Mouse (Mus musculus): Measurements from ENCODE around the gene Hist1h4d. TPM values are rescaled to one million over a fixed set of nuclear protein-coding genes. Genes with fewer than 3 reads are reported as not detected.
"Not testable (repeated sequence)": the region's sequence is repeated elsewhere in the genome, so short reads cannot be mapped to it uniquely, and the experiment has no call there.

Gene Hist1h4d
- polyA plus RNA-seq, 1 experiment from 2014 or later: 132 TPM

GRCm38 (mm10) chr13:23555839-23556416 lies 25.5 kb upstream of the Hist1h4d start:
- peak overlapping the region; percentile 59 for H3K4me3 ChIP-seq (ENCODE audit: low read depth, low read length)
- H3K4me2 ChIP-seq (ENCODE audit: low read depth, low read length, severe bottlenecking): peak overlapping the region; percentile 90
- peak overlapping the region; percentile 100 for H3K27ac ChIP-seq (ENCODE audit: low read depth, low read length)
- H3K4me1 ChIP-seq (replicated peaks; ENCODE audit: control insufficient read depth, insufficient read depth, low read length): peaks cover 2% of the 10 kb centered on the region; the same call in 1 of the 2 replicates
- no peaks in the 10 kb centered on the region for H3K36me3 ChIP-seq (ENCODE audit: control insufficient read depth, insufficient read depth, low read length)
- H3K9me3 ChIP-seq (ENCODE audit: control insufficient read depth, low read length): no peaks in the 10 kb centered on the region
- DNase-seq (ENCODE audit: low spot score): peak; percentile 82
- peak; percentile 68 for ATAC-seq (replicated peaks; ENCODE audit: low FRiP score)
- peak overlapping the region; percentile 94 for H3K9ac ChIP-seq (ENCODE audit: low read length)
- WGBS: under 1% methylated on average over 18 of the region's 18 CpGs
- H3K27me3 ChIP-seq (ENCODE audit: control insufficient read depth, insufficient read depth, low read length): no peaks in the 10 kb centered on the region

GRCm38 (mm10) chr13:23556906-23557305 lies 24.5 kb upstream of the Hist1h4d start:
- DNase-seq (ENCODE audit: low spot score) (no peak), ATAC-seq (replicated peaks; ENCODE audit: low FRiP score) (no peak)
- no peaks in the 10 kb centered on the region for H3K9me3 ChIP-seq (ENCODE audit: control insufficient read depth, low read length)
- H3K27me3 ChIP-seq (ENCODE audit: control insufficient read depth, insufficient read depth, low read length): no peaks in the 10 kb centered on the region
- H3K9ac ChIP-seq (ENCODE audit: low read length): peak overlapping the region; percentile 29; the same call in 1 of the 2 replicates
- WGBS: 69% methylated on average over 3 of the region's 3 CpGs
- H3K4me2 ChIP-seq (ENCODE audit: low read depth, low read length, severe bottlenecking): no peak overlapping the region
- H3K4me3 ChIP-seq (ENCODE audit: low read depth, low read length): no peak overlapping the region
- no peaks in the 10 kb centered on the region for H3K36me3 ChIP-seq (ENCODE audit: control insufficient read depth, insufficient read depth, low read length)
- H3K27ac ChIP-seq (ENCODE audit: low read depth, low read length): peak overlapping the region; percentile 33
- peaks cover 2% of the 10 kb centered on the region; the same call in 1 of the 2 replicates for H3K4me1 ChIP-seq (replicated peaks; ENCODE audit: control insufficient read depth, insufficient read depth, low read length)

GRCm38 (mm10) chr13:23560699-23561098 lies 20.7 kb upstream of the Hist1h4d start:
- peak overlapping the region; percentile 41 for H3K27ac ChIP-seq (ENCODE audit: low read depth, low read length)
- ATAC-seq (replicated peaks; ENCODE audit: low FRiP score); H3K27me3 ChIP-seq (ENCODE audit: control insufficient read depth, insufficient read depth, low read length); H3K4me1 ChIP-seq (replicated peaks; ENCODE audit: control insufficient read depth, insufficient read depth, low read length); H3K36me3 ChIP-seq (ENCODE audit: control insufficient read depth, insufficient read depth, low read length); H3K9me3 ChIP-seq (ENCODE audit: control insufficient read depth, low read length); H3K4me3 ChIP-seq (ENCODE audit: low read depth, low read length): not testable (repeated sequence)
- 29% methylated on average over 2 of the region's 2 CpGs for WGBS
- peak overlapping the region; percentile 27; the same call in 1 of the 2 replicates for H3K4me2 ChIP-seq (ENCODE audit: low read depth, low read length, severe bottlenecking)
- DNase-seq (ENCODE audit: low spot score): peak; percentile 57
- H3K9ac ChIP-seq (ENCODE audit: low read length): 0 out of 2 replicates have a peak overlapping the region, but pooled peaks have one; percentile 12

GRCm38 (mm10) chr13:23561531-23561882 lies 19.9 kb upstream of the Hist1h4d start:
- Histone ChIP-seq H3K27ac (ENCODE audit: low read depth, low read length) (peak overlapping the region; percentile 96), H3K9ac (ENCODE audit: low read length) (peak overlapping the region; percentile 43; the same call in 1 of the 2 replicates), H3K4me3 (ENCODE audit: low read depth, low read length) (peak overlapping the region; percentile 19), H3K4me2 (ENCODE audit: low read depth, low read length, severe bottlenecking) (peak overlapping the region; percentile 36)
- 0% methylated on average over 2 of the region's 5 CpGs for WGBS
- DNase-seq (ENCODE audit: low spot score); H3K27me3 ChIP-seq (ENCODE audit: control insufficient read depth, insufficient read depth, low read length); H3K9me3 ChIP-seq (ENCODE audit: control insufficient read depth, low read length); ATAC-seq (replicated peaks; ENCODE audit: low FRiP score); H3K36me3 ChIP-seq (ENCODE audit: control insufficient read depth, insufficient read depth, low read length); H3K4me1 ChIP-seq (replicated peaks; ENCODE audit: control insufficient read depth, insufficient read depth, low read length): not testable (repeated sequence)

DNA sequence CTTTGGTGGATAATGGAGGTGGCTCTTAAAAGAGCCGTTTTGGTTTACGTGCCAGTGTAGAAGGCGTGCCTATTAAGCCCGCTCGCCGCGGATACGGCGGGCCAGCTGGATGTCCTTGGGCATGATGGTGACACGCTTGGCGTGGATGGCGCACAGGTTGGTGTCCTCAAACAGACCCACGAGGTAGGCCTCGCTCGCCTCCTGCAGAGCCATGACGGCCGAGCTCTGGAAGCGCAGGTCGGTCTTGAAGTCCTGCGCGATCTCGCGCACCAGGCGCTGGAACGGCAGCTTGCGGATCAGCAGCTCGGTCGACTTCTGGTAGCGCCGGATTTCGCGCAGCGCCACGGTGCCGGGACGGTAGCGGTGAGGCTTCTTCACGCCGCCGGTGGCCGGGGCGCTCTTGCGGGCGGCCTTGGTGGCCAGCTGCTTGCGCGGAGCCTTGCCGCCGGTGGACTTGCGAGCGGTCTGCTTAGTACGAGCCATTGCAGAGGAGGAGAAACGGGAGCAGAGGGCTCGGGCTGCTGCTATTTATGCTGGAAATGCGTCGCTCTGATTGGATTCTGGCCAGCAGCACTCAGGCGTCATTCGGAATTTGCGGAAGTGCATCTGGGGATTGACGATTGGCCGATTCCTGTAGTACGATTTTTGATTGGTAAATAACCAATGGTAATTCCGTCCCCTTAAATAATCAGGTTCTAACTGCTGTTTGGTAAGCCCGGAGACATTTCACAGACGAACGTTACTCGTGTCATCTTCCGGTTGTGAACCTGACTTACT lies 19.3 kb upstream of the Hist1h4d start, which contains the start of gene Hist1h3e:
Gene Hist1h3e (minus strand): TSS at position 487 of the 777 bp plus-strand sequence.
- Histone ChIP-seq H3K4me3 (ENCODE audit: low read depth, low read length) (peak within 1 kb of the TSS; percentile 19), H3K4me2 (ENCODE audit: low read depth, low read length, severe bottlenecking) (peak within 1 kb of the TSS; percentile 62), H3K9ac (ENCODE audit: low read length) (peak within 1 kb of the TSS; percentile 70), H3K27ac (ENCODE audit: low read depth, low read length) (peak within 1 kb of the TSS; percentile 96)
- H3K9me3 ChIP-seq (ENCODE audit: control insufficient read depth, low read length); H3K4me1 ChIP-seq (replicated peaks; ENCODE audit: control insufficient read depth, insufficient read depth, low read length); H3K36me3 ChIP-seq (ENCODE audit: control insufficient read depth, insufficient read depth, low read length); H3K27me3 ChIP-seq (ENCODE audit: control insufficient read depth, insufficient read depth, low read length): not testable (repeated sequence)
- DNase-seq (ENCODE audit: low spot score): peak; percentile 97
- peak; percentile 98 for ATAC-seq (replicated peaks; ENCODE audit: low FRiP score)
- under 1% methylated on average over 48 of the region's 67 CpGs for WGBS

GRCm38 (mm10) chr13:23562699-23563462 lies 18.5 kb upstream of the Hist1h4d start:
- peak overlapping the region; percentile 19 for H3K4me3 ChIP-seq (ENCODE audit: low read depth, low read length)
- 5% methylated on average over 18 of the region's 18 CpGs for WGBS
- H3K4me2 ChIP-seq (ENCODE audit: low read depth, low read length, severe bottlenecking): peak overlapping the region; percentile 62
- no peaks in the 10 kb centered on the region for H3K36me3 ChIP-seq (ENCODE audit: control insufficient read depth, insufficient read depth, low read length)
- peak overlapping the region; percentile 96 for H3K27ac ChIP-seq (ENCODE audit: low read depth, low read length)
- H3K9ac ChIP-seq (ENCODE audit: low read length): peak overlapping the region; percentile 70
- no peaks in the 10 kb centered on the region for H3K9me3 ChIP-seq (ENCODE audit: control insufficient read depth, low read length)
- no peaks in the 10 kb centered on the region for H3K27me3 ChIP-seq (ENCODE audit: control insufficient read depth, insufficient read depth, low read length)
- H3K4me1 ChIP-seq (replicated peaks; ENCODE audit: control insufficient read depth, insufficient read depth, low read length): no peaks in the 10 kb centered on the region
- ATAC-seq (replicated peaks; ENCODE audit: low FRiP score) (peak; percentile 56), DNase-seq (ENCODE audit: low spot score) (no peak)

GRCm38 (mm10) chr13:23564482-23564881 lies 16.9 kb upstream of the Hist1h4d start:
- no peak overlapping the region for H3K4me2 ChIP-seq (ENCODE audit: low read depth, low read length, severe bottlenecking)
- H3K4me3 ChIP-seq (ENCODE audit: low read depth, low read length): no peak overlapping the region
- no peak for DNase-seq (ENCODE audit: low spot score)
- 84% methylated on average over 2 of the region's 2 CpGs for WGBS
- no peaks in the 10 kb centered on the region for H3K27me3 ChIP-seq (ENCODE audit: control insufficient read depth, insufficient read depth, low read length)
- H3K4me1 ChIP-seq (replicated peaks; ENCODE audit: control insufficient read depth, insufficient read depth, low read length): no peaks in the 10 kb centered on the region
- peak overlapping the region; percentile 96; the same call in 1 of the 2 replicates for H3K27ac ChIP-seq (ENCODE audit: low read depth, low read length)
- H3K9ac ChIP-seq (ENCODE audit: low read length): no peak overlapping the region
- H3K9me3 ChIP-seq (ENCODE audit: control insufficient read depth, low read length): no peaks in the 10 kb centered on the region
- no peaks in the 10 kb centered on the region for H3K36me3 ChIP-seq (ENCODE audit: control insufficient read depth, insufficient read depth, low read length)
- ATAC-seq (replicated peaks; ENCODE audit: low FRiP score): no peak

DNA sequence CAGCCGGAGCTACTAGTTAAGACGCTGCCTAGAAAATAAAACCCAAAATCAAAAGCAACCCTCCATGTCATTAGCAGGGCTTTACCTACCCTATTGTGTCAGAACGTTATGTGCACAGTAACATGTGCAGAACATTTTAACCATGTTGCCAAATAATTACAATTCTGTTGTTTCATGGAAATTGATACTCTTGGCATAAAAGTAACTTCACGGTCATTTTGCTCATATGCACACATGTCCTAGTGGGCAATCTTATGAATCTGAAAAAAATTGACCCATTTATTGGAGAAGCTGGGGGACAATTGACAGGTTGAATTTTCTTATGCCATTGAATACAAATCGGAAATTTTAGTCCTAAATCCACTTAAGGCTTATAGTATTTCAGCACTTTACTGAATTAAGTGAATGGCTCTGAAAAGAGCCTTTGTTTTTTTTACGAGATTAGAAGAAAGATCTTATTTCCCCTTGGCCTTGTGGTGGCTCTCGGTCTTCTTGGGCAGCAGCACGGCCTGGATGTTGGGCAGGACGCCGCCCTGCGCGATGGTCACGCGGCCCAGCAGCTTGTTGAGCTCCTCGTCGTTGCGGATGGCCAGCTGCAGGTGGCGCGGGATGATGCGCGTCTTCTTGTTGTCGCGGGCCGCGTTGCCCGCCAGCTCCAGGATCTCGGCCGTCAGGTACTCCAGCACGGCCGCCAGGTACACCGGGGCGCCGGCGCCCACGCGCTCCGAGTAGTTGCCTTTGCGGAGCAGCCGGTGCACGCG lies 11.0 kb upstream of the Hist1h4d start:
- H3K9me3 ChIP-seq (ENCODE audit: control insufficient read depth, low read length); H3K4me1 ChIP-seq (replicated peaks; ENCODE audit: control insufficient read depth, insufficient read depth, low read length); DNase-seq (ENCODE audit: low spot score); H3K36me3 ChIP-seq (ENCODE audit: control insufficient read depth, insufficient read depth, low read length); ATAC-seq (replicated peaks; ENCODE audit: low FRiP score); H3K27me3 ChIP-seq (ENCODE audit: control insufficient read depth, insufficient read depth, low read length): not testable (repeated sequence)
- Histone ChIP-seq H3K9ac (ENCODE audit: low read length) (peak overlapping the region; percentile 57), H3K4me2 (ENCODE audit: low read depth, low read length, severe bottlenecking) (peak overlapping the region; percentile 49), H3K4me3 (ENCODE audit: low read depth, low read length) (peak overlapping the region; percentile 45), H3K27ac (ENCODE audit: low read depth, low read length) (peak overlapping the region; percentile 96)
- WGBS: under 1% methylated on average over 20 of the region's 41 CpGs
